Mouse (Mus musculus): Measurements from ENCODE around the gene Syne2. TPM values are rescaled to one million over a fixed set of nuclear protein-coding genes. Genes with fewer than 3 reads are reported as not detected.

Syne2 gene
- 10 to 100 TPM; 21.1 to 22.0 TPM for total RNA-seq (2021)

DNA sequence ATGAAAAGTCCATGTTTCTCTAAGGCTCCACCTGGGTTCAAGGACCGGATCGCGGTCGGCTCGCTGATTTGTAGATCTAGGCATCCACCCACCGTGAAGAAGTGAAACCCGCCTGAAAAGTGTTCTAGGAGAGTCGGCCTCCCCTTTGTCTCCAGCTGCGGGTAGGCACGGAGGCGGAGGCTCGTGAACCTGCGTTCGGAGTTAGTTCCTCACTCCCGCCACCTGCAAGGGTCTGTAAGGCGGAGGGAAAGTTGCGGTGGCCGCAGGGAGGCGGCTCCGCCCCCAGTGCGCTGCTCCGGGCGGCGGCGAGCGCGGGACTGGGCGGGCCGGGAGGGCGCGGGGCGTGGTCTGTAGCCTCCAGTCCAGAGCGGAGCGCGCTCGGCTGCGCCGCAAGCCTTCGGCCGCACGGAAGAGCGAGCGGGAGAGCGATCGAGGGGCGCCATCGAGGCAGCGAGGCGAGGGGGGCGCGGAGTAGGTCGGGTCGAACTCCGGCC is at the start of gene Syne2:
Syne2 (plus strand) TSS at position 176 of the 494 bp plus-strand sequence.
- intact Hi-C loops (cut with DNase I) = loop anchor here (5.0 kb wide), 1 partner anchor 74 kb away; no protein-coding TSS in a partner anchor
- peak; percentile 16 to 87 for DNase-seq (ENCODE audit: extremely low spot score in 1 of 2, low spot score in 2 of 2)

DNA sequence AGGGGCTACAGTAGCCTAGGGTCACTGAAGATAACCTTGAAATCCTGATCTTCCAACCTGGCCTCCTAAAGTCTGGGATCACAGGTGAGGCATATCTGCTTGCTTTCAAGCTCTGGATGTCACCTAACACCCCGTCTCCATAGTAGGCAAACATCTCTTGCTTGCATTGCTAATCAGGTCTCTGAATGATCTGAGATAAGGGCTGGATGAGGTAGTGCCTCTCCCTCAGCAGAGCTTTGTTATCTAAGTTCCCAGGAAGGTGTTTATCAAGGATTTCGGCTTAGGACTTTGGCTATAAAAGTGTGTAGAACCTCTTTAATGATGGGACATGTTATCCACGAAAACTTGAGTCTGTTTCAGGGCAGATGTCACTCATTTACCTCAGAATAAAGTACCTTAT is 46.5 kb upstream of the Syne2 start:
- DNase-seq (ENCODE audit: extremely low spot score in 1 of 2, low spot score in 2 of 2) = no peak

DNA sequence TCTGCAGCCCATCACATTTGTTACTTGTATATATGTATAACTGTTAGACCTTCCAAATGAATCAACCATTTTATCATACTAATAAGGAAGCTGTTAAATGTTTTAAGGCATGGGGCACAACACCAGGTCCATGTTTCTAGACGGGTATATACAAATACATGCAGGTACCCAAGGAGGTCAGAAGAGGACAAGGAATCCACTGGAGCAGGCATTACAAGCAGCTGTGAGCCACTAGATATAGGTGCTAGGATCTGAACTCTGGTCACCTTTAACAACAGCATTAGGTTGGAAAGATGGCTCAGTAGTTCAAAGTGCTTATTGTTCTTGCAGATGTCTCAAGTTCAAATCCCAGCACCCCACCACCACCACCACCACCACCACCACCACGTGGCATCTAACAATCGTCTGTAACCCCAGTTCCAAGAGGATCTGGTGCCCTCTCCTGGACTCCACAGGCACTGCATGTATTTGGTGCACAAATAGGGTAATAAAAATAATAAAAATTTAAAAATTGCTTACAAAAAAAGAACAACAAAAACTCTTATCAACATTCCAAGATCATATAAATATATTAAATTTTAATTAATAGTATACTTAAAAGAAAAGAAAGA is 45.4 kb upstream of the Syne2 start:
- intact Hi-C loops (cut with DNase I) = loop anchor here (5.0 kb wide), 1 partner anchor 100 kb away; no protein-coding TSS in a partner anchor
- peak in 1 of 2 experiments; percentile 47 for DNase-seq (ENCODE audit: extremely low spot score in 1 of 2, low spot score in 2 of 2)

More for the DNA sequence above, 46.5 kb upstream of the Syne2 start:
- intact Hi-C loops (cut with DNase I) = loop anchor here (5.0 kb wide), 1 partner anchor 99 kb away; no protein-coding TSS in a partner anchor

DNA sequence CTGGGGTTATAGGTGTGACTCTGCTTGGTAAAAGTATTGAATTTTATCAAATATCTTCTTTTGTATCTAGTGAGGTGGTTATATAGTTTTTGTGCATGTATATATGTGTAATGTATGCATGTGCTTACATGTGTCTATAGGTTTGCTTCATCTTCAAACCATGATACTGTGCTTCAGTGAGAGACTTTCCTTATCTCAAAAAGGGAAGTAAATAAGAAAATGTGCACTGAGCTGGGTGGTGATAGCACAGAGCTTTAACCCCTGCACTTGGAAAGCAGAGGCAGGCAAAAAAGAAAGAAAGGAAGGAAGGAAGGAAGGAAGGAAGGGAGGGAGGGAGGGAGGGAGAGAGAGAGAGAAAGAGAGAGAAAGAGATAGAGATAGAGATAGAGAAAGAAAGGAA is 36.5 kb upstream of the Syne2 start:
- no peak for DNase-seq (ENCODE audit: extremely low spot score in 1 of 2, low spot score in 2 of 2)
- intact Hi-C loops (cut with DNase I) = no loop called here

DNA sequence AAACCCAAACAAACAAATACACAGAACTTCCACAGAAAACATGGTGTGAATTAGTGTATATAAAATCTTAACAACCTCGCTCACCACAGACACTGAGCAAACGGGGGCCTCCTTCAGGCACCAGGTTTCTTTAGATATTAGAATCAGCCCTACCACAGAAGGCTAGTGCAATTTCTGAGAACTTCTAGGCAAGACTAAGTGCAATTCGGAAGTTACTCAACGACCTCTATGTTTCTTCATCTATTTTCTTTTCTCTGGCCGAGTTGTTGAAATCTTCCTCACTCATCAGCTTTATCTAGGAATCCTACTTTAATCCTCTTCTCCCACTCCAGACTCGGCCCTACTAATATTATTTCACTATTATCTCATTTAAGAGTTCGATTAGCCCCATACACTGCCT is 35.9 kb upstream of the Syne2 start:
- intact Hi-C loops (cut with DNase I) = no loop called here
- no peak for DNase-seq (ENCODE audit: extremely low spot score in 1 of 2, low spot score in 2 of 2)

DNA sequence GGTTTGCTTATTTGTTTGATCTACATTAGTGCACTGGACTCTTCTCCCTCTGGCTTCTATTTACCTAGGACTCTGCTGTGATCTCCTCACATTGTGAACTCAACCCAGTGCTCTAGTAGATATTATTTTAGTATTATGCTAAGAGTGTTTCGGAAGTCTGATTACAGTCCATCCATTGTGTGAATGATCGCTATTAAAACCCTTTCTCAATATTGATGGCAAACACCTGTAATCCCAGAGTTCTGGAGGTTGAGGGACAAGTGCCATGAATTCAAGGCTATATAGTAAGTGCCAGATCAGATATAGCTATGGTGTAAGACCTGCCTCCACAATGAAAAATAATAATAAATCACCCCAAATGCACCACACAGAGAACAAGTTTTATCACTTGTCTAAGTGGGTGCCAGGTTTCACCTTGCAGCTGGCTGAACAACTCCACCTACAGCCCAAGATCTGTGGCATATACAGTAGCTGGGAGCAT is 33.6 kb upstream of the Syne2 start:
- intact Hi-C loops (cut with DNase I) = no loop called here
- DNase-seq (ENCODE audit: extremely low spot score in 1 of 2, low spot score in 2 of 2) = no peak

DNA sequence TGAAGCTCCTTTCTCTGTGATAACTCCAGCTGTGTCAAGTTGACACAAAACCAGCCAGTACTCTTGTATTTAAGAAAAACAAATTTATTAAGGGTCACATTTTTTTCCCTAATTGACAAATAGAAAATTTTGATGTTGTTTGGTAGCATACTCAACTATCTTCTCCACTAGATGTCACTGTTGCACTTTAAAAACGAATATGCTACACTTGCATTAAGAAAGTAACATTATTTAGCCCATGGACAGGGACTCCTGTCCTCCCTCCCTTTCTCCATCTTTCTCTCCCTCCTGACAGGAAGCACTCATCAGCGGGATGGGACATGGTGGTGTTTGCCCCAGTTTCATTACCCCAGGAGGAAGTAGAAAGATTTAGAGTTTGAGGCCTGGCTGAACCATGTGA is 31.3 kb upstream of the Syne2 start:
- peak in 1 of 2 experiments; percentile 15 for DNase-seq (ENCODE audit: extremely low spot score in 1 of 2, low spot score in 2 of 2)
- intact Hi-C loops (cut with DNase I) = loop anchor here (5.0 kb wide), 1 partner anchor 411 kb away; no protein-coding TSS in a partner anchor

DNA sequence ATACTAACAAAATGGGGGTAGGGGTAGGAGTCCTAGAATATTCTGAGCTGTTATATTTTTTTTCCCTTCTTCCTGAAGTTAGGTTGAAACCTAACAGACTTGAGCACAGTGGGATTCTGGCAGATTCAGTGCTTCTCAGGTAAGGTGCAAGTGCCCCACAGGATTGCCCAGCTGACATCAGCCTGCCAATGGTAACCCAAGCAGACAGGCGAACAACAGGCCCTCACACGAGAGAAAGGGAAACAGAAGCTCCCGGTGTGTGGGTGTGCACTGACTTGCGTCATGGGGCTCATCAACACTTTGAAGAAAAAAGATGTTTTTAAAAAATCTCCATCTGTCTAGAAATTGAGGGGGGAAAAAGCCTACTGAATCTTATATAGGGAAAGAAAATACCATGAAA is 28.5 kb upstream of the Syne2 start:
- peak; percentile 34 to 54 for DNase-seq (ENCODE audit: extremely low spot score in 1 of 2, low spot score in 2 of 2)
- intact Hi-C loops (cut with DNase I) = loop anchor here (5.0 kb wide), 1 partner anchor 408 kb away; no protein-coding TSS in a partner anchor

DNA sequence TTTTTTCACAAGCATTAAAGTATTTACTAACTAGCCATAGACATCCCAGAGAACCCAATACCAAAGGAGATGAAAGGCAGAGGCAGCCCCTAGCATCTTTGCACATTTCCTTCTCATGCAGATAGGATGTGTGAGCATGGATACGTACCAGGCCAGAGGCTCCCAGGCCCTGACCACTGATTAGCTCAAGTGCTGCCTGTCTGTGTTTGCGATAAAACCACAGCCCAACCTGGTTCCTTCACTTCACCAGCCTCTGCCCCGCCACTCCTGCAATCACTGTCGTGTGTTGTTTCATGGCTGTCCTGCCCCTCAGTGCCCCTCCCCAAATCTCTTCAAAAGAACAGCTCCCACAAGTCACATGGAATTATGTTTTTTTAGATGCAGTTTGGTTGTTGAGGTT is 23.4 kb upstream of the Syne2 start:
- no peak for DNase-seq (ENCODE audit: extremely low spot score in 1 of 2, low spot score in 2 of 2)
- intact Hi-C loops (cut with DNase I) = no loop called here

DNA sequence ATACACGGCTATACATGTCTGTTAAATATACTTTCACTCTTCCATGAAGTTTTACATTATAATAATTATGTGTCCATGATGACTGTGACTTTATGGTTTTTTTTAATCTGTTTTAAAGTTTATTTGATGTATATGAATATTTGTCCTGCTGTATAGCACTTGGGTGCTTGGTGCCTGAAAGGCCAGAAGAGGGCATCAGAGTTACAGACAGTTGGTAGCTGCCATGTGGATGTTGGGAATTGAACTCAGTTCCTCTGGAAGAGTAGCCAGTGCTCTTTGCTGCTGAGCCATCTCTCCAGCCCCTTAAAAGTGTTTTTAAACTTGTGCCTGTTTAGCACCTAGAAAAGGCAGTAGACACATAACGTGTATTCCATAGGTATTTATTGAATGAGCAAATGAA is 21.4 kb upstream of the Syne2 start:
- intact Hi-C loops (cut with DNase I) = loop anchor here (5.0 kb wide), 1 partner anchor 121 kb away; no protein-coding TSS in a partner anchor
- no peak for DNase-seq (ENCODE audit: extremely low spot score in 1 of 2, low spot score in 2 of 2)

DNA sequence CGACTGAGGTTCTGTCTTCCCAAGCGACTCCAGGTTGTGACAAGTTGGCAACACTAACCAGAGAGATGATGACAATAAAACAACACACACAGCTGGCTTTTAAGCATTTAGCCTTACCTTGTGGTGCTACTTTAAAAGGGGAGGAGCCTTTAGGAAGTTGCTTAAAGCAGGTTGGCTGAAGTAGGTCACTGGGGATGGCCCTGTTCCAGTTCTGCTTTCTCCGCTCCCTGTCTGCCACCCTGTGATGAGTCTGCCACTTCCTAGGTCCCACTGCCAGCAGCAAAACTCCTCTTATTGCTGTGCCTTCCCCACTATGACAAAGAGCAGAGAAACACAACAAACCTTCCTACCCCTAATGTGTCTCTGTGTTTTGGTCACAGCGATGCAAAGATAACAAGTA is 11.7 kb upstream of the Syne2 start:
- no peak for DNase-seq (ENCODE audit: extremely low spot score in 1 of 2, low spot score in 2 of 2)
- intact Hi-C loops (cut with DNase I) = no loop called here

DNA sequence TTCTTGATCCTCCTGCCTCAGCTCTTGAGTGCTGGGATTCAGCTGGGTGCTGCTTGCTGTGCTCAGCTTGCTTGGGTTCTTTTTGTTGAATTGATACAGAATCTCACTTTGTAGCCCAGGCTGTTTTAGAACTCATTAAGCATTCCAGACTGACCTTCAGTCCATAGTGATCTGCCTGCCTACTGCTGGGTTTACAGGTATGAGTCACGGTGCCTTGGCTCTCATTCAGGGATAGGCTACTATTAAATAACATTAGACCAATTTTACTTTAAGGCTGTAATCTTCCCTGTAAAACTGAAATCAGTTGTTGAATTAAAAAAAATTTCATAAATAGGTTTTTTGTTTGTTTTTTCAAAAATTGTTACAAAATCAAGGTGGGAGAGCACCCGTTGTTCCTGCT is 4.2 kb upstream of the Syne2 start:
- no peak for DNase-seq (ENCODE audit: extremely low spot score in 1 of 2, low spot score in 2 of 2)
- intact Hi-C loops (cut with DNase I) = no loop called here

DNA sequence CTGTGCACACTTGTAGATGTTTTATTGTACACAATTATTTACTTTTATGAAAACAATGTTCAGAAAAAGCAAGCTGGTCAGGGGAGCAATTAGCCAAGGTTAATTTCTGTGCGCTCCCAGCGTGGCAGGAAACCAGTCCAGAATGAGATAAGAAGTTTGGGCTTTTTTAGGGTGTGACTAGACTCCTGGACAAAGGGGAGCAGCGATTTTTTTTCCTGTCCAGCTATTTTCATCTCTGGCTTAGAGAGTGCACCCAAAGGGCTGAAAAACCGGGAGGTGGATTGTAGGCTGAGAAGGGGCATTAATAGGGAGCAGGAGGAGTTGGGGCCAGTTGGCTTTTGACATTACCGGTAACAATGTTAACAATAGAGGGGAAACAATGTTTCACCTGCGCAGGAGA is 3.4 kb upstream of the Syne2 start:
- no peak for DNase-seq (ENCODE audit: extremely low spot score in 1 of 2, low spot score in 2 of 2)
- intact Hi-C loops (cut with DNase I) = no loop called here

DNA sequence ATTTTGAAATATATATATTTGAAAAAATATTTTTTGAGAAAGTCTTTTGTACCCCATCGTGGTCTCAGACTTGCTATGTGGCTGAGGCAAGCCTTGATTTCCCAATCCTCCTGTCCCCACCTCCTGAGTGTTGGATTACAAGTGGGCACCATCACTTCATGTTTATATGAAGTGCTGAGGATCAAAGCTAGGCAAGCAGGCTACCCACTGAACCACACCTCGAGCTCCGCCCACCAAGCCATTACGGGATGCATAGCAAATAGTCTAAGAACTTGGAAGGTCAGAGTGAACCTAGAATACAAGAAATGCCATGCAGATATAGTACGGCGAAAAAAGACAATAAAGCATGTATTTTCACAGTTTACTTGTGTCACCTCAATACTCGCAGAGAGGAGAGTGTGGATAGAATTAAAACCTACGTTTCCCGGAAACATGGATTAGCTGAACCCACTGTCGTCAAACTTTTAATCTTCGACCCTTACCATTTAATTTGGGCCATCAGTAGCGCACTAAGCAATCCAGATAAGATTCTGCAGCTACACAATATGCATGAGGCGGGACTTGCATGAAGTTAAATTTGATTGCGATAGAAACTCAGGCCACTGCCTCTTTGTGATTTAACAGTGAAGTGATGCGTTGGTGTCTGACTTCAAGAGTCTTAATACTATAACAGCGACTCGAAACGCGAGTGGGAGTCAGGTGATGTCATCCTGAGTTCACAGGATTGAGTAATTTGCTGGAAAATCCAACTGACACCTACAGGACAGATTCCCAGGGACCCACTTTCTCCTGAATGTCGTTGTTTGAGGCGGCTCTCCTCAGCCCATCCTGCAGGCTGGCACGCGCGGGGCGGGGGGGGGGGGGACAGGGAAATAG is 715 bp upstream of the Syne2 start:
- no peak for DNase-seq (ENCODE audit: extremely low spot score in 1 of 2, low spot score in 2 of 2)
- intact Hi-C loops (cut with DNase I) = loop anchor here (5.0 kb wide), 1 partner anchor 75 kb away; no protein-coding TSS in a partner anchor

DNA sequence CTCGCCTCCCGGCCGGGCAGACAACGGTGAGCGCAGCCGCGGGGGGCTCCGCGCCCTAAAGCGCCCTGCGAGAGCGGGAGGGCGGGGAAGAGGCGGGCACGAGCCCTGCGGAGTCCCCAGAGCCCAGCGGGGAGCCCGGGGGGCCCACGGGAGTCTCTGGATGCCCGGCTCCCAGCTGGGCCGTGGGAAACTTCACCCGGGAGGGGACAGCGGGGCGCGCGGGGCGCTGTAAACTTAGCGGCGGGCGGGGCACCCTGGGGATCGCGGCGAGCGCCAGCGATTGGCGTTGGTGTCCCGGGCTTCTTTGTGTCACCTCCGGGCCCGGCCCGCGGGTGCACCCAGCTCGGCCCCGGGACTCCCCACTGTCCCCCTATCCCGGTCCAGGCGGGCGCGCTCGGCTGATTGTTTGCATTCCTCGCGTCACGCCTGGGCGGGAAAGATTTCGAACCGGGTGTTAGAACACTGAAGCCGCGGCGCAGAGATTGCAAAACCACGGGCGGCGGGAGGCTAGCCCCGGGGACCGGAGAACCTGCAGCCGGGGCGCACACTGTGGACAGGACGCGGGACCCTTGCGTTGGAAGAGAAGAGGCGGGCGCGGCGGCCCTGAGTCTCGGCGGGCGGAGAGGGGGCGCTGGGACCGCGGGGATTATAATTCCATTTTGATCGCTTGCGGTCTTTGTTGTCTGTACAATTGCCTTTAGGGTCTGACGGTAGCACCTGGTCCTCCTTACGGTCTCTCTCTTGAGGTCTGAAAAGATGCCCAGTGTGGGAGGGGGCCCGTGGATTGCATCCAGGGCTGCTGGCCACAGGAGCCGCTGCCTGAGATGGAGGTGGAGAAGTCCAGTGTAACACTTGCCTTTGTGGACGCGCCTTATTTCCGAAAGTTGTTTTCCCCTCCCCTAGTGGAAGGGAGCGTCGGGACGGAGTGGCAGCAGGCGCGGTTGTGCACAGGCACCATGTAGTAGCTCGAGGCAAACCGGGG is 810 bp downstream of the Syne2 start:
- intact Hi-C loops (cut with DNase I) = loop anchor here (5.0 kb wide), 1 partner anchor 74 kb away; no protein-coding TSS in a partner anchor
- DNase-seq (ENCODE audit: extremely low spot score in 1 of 2, low spot score in 2 of 2) = peak in 1 of 2 experiments; percentile 68

DNA sequence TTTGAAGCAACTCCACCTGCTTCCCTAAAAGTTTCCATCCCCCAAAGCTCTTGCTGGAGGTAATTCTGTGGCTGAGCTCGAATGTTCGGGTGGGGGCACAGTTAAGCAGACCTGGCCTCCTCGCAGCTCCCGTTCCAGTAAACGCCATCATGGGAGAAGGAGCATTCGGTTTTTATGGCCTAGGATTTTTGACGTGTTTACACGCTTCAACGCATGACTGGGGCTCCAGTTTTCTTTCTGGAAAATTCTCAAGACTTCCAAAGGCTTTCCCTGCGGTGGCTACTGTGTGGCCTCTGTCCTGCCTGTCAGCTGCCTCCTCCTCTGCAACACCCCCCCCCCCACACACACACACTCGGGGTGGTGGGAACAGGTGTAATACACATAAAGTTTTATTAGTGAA is 1.5 kb downstream of the Syne2 start:
- DNase-seq (ENCODE audit: extremely low spot score in 1 of 2, low spot score in 2 of 2) = no peak
- intact Hi-C loops (cut with DNase I) = loop anchor here (5.0 kb wide), 1 partner anchor 73 kb away; no protein-coding TSS in a partner anchor

DNA sequence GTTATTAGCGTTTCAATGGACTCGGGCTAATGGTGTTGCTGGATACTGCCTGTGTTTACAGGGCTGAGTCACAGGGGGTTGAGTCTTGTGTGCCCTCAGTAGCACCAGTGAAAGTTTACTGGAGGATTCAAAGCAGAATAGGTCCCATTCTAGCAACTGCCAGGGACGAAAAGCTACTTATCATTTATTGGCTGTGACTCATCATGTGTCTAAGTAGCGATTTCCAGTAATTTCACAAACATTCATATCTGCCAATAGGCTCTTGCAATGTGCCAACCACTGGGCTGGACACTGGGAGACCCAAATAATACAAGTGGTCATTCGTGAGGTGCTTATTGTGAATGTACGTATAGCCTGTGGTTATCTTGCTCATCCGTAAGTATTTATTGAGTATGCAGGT is 2.3 kb downstream of the Syne2 start:
- intact Hi-C loops (cut with DNase I) = no loop called here
- DNase-seq (ENCODE audit: extremely low spot score in 1 of 2, low spot score in 2 of 2) = no peak

DNA sequence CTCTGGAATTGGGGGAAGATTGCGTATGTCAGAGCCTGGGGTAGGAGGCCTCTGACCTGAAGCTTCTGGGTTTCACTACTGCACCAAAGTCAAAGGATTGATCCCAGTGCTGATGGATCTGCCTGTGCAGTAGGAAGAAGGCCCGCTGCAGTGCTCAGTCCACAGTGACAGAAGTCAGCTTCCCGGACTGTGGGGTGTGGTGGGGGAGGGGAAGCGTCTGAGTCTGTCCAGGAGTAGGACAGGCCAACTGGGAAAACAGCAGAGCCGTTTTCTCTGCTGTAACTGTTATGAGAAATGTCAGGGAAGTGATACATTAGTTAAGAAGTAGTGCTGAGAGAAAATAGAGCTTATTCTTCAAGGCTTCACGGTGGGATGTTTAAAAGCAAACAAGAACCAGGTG is 4.2 kb downstream of the Syne2 start:
- peak in 1 of 2 experiments; percentile 44 for DNase-seq (ENCODE audit: extremely low spot score in 1 of 2, low spot score in 2 of 2)
- intact Hi-C loops (cut with DNase I) = no loop called here
